Mouse (Mus musculus): ENCODE results near the gene Creb3l4.

DNA sequence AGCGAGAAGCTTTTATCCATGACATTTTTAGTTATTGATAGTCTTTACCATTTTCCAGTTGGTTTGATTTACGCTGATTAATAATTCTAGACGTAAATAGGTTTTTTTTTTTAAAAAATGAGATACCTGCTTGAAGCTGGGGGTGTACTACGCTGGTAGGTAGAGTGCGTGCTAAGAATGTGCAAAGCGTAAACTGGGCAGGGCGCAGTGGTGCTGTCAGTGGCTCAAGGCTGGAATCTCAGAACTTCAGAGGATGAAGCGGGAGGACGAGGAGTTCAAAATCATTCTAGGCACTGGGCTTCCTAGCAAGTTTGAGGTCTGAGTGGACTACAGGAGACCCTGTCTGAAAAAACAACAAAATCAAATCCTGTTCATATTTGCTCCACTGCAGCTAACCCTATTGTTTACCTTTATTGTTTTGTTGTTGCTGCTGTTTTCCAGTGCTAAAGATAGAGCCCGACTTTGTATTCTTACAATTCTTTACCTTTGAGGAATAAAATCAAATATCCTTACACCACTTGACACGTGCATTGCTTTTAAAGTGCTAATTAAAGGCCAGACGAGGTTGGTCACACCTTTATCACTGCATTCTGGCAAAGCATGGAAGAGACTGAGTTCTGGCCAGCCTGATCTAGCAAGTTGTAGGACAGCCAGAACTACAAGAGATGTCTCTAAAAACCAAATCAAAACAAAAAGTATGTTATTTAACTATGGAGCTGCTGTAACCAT lies 29.2 kb downstream of the Creb3l4 start:
- TF ChIP-seq POLR2A (IDR thresholded peaks at IDR 0.05; ENCODE audit: control insufficient read depth in 1 of 2, insufficient read depth in 1 of 2, low read depth in 1 of 2, low read length in 2 of 2, poor library complexity in 1 of 2) (no peak), ETS1 (IDR thresholded peaks at IDR 0.05; ENCODE audit: low read depth, low read length) (no peak), CTCF (IDR thresholded peaks at IDR 0.05 in 2 of 3, conservative IDR thresholded peaks at IDR 0.05 in 1 of 3; ENCODE audit: control insufficient read depth in 1 of 3, insufficient read depth in 1 of 3, low read depth in 2 of 3, low read length in 3 of 3, poor library complexity in 1 of 3, severe bottlenecking in 1 of 3) (no peak; a peak in 1 of 6 replicates), MYC (IDR thresholded peaks at IDR 0.05; ENCODE audit: low read depth, low read length) (no peak), ZKSCAN1 (IDR thresholded peaks at IDR 0.05; ENCODE audit: low read depth, low read length) (no peak), ELF1 (IDR thresholded peaks at IDR 0.05; ENCODE audit: low read depth, low read length) (no peak), MAFK (IDR thresholded peaks at IDR 0.05; ENCODE audit: borderline replicate concordance, low read depth, low read length) (no peak), GABPA (IDR thresholded peaks at IDR 0.05; ENCODE audit: low read depth, low read length) (no peak), MAX (IDR thresholded peaks at IDR 0.05; ENCODE audit: low read length) (peak; percentile 64; the same call in 1 of the 2 replicates)
